Mouse (Mus musculus) thymus, postnatal 14 days (tissue): ENCODE results near the gene Gm10382.
"Not testable (repeated sequence)": the region's sequence is repeated elsewhere in the genome, so short reads cannot be mapped to it uniquely, and the experiment has no call there.

Experiments
- DNase-seq: peaks from one replicate; pipeline ENCODE4 v3.0.0; 2021

Gm10382 gene

GRCm38 (mm10) chr5:125370950-125371693 is 18.0 kb upstream of the Gm10382 start:
- DNase-seq = no peak

GRCm38 (mm10) chr5:125372027-125372426 is 17.1 kb upstream of the Gm10382 start:
- no peak for DNase-seq

GRCm38 (mm10) chr5:125375871-125376270 is 13.3 kb upstream of the Gm10382 start:
- DNase-seq = no peak

GRCm38 (mm10) chr5:125377214-125377613 is 11.9 kb upstream of the Gm10382 start:
- peak; percentile 75 for DNase-seq

- DNase-seq = no peak
Measured at GRCm38 (mm10) chr5:125378919-125379318, 10.2 kb upstream of the Gm10382 start.

DNA sequence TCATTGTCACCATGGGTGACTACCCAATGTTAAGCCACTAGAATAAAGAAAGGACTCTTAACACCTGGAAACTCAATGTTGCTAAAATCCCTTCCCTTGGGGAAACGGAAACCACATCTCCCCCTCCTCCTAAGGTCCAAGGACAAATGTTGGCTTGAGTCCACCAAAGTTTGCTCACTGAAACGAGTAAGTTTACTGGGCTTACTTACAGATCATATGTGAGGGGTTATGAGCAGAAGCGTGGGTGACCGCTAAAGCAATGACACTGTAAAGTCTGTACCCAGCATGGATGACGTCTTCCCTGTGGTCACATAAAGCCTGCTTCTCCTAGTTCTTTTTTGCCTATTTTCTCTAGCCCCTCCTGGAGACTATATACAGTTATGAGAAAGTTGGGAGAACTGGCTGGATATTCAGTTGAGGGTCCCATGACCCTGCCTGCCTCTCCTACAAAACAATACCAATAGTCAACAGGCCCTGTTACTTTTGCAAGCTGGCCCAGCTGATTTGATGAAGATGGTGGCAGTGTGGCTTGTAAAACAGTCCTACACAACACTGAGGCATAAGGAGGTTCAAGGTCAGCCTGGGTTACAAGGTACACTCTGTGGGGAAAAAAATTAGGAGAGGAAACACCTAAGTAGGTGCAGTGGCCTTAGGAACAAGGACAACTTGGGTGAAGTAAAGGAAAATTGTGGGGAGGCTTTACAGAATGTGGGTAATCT is 7.0 kb upstream of the Gm10382 start:
- DNase-seq = no peak

DNA sequence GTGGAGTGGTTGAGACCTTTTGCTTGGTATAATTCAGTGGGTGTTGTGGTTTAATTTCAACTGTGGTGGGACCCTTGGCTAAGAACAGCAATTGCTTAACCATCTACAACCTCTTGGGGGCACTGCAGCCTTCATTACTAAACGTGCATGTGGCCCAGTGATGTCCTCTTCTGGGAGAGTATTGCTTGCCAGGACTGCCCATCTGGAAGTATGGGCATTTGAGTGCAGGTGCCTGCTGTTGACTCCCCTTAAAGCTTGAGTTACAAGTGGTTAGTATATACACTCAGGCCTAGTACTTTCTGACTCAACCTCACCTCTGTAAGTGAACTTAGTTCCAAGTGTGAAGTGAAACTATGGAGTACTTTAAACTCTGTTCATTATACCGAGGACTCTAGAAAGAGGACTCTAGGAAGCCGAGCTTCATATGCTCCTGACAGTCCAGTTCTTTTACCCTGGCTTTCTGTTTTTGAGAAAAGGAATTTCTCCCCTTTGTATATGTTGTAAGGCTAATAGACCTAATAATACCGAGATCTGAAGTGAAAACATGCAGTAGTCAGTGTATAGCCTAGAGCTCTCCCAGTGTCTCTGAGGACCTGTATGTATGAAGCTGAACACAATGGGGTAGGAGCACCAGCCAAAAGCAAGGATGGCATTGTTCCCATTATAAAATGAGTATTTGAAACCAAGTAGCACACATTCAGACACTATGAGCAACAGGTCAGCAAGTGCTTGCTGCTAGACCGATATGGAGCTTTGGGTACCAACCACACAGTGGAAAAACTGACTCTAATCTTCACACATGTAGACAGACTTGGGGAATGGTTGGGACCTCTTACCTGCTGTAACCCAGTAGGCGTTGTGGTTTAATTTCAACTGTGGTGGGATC is 6.2 kb upstream of the Gm10382 start:
- peak; percentile 66 for DNase-seq

- no peak for DNase-seq
Measured at GRCm38 (mm10) chr5:125383637-125384420, 5.3 kb upstream of the Gm10382 start.

- no peak for DNase-seq
Measured at GRCm38 (mm10) chr5:125384512-125385214, 4.5 kb upstream of the Gm10382 start.

DNA sequence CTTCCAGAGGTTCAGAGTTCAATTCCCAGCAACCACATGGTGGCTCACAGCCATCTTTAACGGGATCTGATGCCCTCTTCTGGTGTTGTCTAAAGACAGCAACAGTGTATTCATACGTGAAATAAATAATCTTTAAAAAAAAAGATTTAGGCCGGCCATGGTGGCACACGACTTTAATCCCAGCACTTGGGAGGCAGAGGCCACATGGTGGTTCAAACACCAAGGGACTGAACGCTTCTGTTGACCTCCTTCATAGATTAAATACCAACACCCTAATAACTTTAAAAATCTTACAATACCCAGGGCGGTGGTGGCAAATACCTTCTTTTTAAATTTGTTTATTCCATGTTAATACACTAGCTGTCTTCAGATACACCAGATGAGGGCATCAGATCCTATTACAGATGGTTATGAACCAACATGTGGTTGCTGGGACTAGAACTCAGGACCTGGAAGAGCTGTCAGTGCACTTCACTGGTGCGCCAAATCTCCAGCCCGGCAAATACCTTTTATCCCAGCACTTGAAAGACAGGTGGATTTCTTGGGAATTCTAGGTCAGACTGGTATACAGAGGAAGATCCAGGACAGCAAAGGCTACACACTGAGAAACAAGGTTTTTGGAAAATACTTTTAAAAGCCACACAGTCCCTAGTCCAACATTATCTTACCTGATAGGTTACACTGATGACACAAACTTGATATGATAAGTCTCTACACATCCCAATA is 3.7 kb upstream of the Gm10382 start:
- no peak for DNase-seq

GRCm38 (mm10) chr5:125387295-125387694 is 1.8 kb upstream of the Gm10382 start:
- DNase-seq = not testable (repeated sequence)

- no peak for DNase-seq
Measured at GRCm38 (mm10) chr5:125388358-125389092, 597 bp upstream of the Gm10382 start.

- DNase-seq = peak; percentile 89
Measured at GRCm38 (mm10) chr5:125389579-125390441, 688 bp downstream of the Gm10382 start, which contains the start of gene Ubc. TSS of gene Ubc (minus strand) at chr5:125390202.

DNA sequence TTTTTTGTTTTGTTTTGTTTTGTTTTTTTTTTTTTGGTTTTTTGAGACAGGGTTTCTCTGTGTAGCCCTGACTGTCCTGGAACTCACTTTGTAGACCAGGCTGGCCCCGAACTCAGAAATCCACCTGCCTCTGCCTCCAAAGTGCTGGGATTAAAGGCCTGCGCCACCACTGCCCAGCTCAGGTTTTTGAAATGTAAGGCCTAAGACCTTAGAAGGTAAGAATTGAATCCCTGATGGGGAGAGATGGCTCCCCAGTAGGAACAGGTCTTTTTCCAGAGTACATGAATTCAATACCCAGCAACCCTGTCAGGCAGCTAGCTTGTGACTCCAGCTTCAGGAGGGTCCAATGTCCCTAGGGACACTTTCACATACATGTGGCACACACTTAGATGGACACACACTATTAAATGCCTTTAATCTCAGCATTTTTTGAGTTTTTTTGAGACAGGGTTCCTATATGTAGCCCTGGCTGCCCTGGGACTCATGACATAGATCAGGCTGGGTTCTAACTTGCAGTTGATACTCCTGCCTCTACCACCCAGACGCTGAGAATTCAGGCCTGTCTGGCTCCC is 1.9 kb downstream of the Gm10382 start:
- DNase-seq = no peak

GRCm38 (mm10) chr5:125391609-125392008 is 2.5 kb downstream of the Gm10382 start:
- DNase-seq = no peak

GRCm38 (mm10) chr5:125392176-125392575 is 3.1 kb downstream of the Gm10382 start:
- not testable (repeated sequence) for DNase-seq

DNA sequence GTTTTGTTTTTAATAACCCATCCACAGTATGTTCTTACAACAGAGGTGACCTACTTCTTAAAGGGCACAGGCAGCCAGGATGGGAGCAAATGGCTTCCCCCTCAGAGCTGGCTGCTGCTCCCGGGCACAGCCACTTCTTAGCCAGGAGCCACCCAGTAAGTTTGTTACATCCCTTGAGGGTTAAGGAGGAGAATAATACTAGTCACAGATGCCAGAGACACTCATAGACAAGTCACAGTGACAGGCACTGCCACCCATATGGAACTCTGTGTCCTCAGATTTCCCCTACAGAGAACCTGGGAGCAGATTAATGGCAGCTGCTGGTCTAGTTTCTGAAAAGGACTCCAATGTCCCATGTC is 3.5 kb downstream of the Gm10382 start:
- DNase-seq = peak; percentile 38

DNA sequence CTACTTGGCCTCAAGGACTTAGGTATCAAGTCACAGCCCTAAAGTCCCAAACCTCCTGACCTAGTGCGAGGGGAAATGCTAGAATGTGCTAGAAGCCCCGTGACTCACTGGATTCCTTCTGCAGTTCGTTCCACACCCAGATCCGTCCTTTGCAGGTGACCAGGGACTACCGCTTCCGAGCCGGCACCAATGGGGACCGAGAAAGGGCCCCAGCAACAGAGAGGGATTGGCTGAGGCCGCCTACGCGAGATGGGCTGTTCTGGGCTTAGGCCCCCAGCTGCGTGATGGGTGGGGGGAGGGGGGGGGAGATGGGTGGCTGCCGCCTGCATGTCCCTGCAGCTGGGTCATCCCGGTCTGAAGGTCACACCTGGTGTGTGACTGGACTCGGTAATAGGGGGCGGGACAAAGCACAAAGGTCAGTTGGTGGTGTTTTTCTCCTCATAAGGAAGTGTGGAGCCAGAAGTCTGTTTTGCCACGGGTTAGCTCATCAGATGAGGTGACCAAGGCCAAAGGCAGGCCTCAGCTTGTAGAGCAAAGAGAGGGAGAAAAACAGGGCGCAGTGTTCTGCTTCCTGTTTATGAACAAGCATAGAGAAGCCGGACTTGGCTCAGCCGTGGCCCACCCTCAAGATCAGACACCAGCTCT is 4.0 kb downstream of the Gm10382 start:
- peak; percentile 97 for DNase-seq
